Mouse (Mus musculus): ENCODE data around the gene Kpnb1. TPM values are rescaled to one million over a fixed set of nuclear protein-coding genes. Genes with fewer than 3 reads are reported as not detected.

The Kpnb1 gene
- total RNA-seq, 2 experiments from 2014 or later = 175 to 312 TPM

- ATAC-seq (replicated peaks; ENCODE audit: poor library complexity) = peak; percentile 68
Measured at GRCm38 (mm10) chr11:97186947-97187763, 526 bp downstream of the Kpnb1 start.

DNA sequence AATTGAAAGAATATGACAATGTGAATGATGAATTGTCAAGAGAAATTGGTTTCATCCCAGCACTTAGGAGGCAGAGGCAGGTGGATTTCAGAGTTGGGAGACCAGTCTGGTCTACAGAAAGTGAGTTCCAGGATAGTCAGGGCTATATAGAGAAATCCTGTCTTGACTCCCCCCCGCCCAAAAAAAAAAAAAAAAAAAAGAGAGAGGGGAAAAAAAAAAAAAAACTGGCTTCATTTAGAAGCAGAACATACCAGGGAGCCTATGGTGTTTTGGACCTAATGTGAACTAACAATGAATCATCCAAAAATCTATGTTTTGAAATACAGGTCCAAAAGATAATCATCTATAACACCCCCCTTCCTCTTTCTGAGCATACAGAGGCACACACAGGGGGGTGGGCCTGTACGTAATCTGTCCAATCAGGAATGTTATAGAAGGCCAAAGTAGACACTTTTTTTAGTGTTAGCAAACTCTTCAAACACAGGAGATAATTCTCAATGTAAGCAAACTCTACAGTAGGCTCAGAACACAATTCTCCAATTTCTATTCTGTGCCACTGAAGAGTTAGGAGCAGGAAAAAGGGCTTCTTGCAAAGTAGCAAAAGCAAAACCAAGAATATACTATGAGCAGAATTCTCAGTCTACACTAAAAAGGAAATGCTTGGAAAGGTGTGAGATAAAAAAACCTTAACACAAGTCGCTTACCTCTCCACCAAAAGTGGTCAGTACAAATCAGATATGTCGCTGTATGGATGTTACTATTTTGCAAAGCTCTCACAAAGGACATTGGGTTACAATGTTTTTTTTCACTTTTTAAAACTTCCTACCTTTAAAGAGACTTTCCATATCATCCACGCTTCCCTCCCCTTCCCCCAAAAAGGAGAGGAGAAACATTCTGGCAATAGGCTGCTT is 1.7 kb downstream of the Kpnb1 start:
- ATAC-seq (replicated peaks; ENCODE audit: poor library complexity) = no peak

DNA sequence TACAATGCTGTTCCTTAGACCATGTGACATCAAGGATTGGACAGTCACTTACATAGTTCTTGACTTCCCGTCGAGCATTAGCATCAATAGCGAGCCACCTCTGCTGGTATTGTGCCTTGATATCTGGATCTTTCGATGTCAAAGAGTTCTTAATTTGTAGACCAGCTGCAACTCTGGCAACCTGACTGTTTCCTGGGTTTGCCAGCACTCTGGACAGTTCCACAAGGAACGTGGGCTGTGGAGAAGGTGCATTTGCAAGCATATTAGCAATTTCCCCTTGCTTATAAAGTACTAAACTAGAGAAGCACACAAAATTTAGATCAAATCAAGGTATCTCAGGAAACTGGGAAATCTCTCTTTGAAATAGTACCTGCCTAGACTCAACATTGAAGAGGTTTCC is 2.8 kb downstream of the Kpnb1 start:
- no peak for ATAC-seq (replicated peaks; ENCODE audit: poor library complexity)

- ATAC-seq (replicated peaks; ENCODE audit: poor library complexity) = no peak
Measured at GRCm38 (mm10) chr11:97182446-97182845, 5.2 kb downstream of the Kpnb1 start.

DNA sequence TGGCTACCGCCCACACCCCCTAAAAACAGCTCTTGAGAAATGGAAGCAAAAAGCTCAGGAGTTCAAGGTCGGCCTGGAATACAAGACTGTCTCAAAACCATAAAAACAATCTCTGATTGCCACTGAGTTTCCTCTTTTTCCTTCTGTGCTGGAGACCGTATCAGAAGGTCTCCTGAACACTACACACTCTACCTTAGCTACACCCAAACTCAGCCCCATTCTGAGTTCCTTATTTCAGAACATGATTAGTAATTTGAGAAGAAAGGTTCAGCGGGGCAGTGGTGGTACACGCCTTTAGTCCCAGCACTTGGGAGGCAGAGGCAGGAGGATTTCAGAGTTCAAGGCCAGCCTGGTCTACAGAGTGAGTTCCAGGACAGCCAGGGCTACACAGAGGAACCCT is 6.6 kb downstream of the Kpnb1 start:
- ATAC-seq (replicated peaks; ENCODE audit: poor library complexity) = no peak

DNA sequence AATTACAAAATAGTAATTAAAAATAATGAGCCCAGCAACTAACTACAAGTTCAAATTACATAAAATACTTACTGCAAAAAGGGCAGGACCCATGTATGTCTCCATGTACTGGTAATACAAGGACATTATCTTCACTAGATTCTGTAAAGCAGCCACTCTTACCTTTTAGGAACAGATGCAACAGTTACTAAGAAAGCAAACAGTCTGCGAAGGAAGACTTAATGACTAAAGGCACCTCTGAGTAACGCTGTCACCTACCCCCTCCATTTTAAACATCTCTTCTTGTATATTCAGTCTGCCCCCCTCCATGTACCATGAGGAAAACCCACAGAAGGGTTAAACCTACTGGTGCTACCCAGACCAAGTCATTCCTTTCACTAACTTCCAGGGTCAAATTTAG is 9.5 kb downstream of the Kpnb1 start:
- no peak for ATAC-seq (replicated peaks; ENCODE audit: poor library complexity)

DNA sequence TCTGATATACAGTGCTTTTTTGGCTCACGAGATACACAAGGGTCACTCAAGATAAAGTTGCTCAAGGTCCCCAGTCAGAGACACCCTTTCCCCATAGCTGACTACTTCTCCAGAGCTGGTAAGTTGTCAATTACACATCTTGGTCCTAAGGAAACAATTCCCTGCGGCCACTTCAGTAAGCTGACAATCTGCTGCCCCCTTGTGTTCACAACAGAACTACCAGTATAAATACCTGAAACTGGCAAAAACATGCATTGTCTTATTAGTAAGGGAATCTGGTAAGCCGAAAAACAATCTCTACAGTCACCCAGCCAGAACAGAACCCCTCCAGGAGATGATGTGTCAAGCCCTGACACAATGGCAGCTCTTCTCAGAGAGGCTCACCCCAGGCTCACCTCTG is 10.8 kb downstream of the Kpnb1 start:
- ATAC-seq (replicated peaks; ENCODE audit: poor library complexity) = peak; percentile 74

GRCm38 (mm10) chr11:97175499-97175898 is 12.2 kb downstream of the Kpnb1 start:
- ATAC-seq (replicated peaks; ENCODE audit: poor library complexity) = no peak

GRCm38 (mm10) chr11:97160341-97160740 is 27.3 kb downstream of the Kpnb1 start:
- ATAC-seq (replicated peaks; ENCODE audit: poor library complexity) = no peak

DNA sequence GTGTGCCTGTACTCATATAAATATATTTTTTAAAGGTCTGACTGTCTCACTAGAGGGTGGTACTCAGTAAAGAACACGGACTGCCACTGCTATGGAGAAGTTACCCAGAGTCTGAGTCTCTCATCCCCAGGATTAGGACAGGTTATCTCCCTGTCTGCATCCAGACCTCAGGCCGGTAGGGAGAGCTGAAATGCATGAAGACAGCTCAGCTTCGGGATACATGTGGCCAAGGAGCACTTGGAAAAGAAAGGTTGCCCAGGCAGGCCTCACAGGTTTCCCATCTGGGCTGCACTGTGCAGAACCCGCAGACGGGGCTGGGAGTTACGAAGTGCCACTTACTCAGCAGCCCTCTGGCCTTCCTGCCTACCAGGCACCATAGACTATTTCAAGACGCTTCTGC is 30.7 kb downstream of the Kpnb1 start:
- no peak for ATAC-seq (replicated peaks; ENCODE audit: poor library complexity)

GRCm38 (mm10) chr11:97152662-97153287 is 34.9 kb downstream of the Kpnb1 start:
- no peak for ATAC-seq (replicated peaks; ENCODE audit: poor library complexity)

DNA sequence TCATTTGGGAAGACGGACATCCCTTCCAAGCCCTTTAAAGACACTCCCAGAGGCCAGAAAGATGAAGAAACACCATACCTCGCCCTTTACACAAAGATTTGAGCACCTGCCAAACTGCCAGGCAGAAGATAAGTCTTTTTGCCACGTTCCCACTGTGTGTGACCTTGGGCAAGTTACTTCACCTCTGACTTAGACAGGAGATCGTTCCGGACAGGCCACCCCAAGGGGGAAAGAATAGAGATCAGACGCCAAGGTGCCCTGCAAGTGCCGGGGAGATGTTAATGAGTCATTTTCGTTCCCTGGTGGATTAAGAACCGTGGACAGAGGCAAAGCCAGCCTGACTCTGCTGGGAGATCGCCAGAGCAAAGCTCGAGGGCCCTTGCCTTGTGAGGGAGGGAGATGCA is 35.7 kb downstream of the Kpnb1 start:
- ATAC-seq (replicated peaks; ENCODE audit: poor library complexity) = peak; percentile 23; the same call in 1 of the 2 replicates

- ATAC-seq (replicated peaks; ENCODE audit: poor library complexity) = no peak
Measured at GRCm38 (mm10) chr11:97151343-97151801, 36.3 kb downstream of the Kpnb1 start, which contains the start of gene Tbkbp1. Tbkbp1 (minus strand) TSS chr11:97151495.

GRCm38 (mm10) chr11:97150411-97151330 is 37.0 kb downstream of the Kpnb1 start:
- peak; percentile 20 for ATAC-seq (replicated peaks; ENCODE audit: poor library complexity)

DNA sequence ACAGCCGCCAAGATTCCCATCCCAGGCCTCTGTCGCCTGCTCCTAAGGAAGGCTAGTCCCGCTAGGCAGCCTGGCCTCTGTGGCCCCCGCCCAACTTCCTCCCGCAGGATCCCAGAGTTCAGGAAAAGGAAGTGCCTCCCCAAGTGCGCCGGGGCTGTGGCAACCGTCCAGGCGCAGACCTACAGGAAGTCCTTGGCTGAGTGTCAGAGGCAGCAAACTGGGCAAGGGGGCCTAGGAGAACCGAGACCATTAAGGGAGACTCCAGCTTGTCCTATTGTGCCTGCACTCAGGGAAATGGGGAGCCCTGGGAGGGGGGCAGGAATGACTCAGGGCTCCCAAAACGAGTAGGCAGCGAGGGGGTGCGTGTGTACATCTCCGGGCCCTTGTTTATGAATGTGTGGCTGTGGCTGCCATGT is 37.7 kb downstream of the Kpnb1 start:
- peak; percentile 49 for ATAC-seq (replicated peaks; ENCODE audit: poor library complexity)

- ATAC-seq (replicated peaks; ENCODE audit: poor library complexity) = no peak
Measured at GRCm38 (mm10) chr11:97149026-97149425, 38.7 kb downstream of the Kpnb1 start.

- ATAC-seq (replicated peaks; ENCODE audit: poor library complexity) = no peak
Measured at GRCm38 (mm10) chr11:97148591-97148990, 39.1 kb downstream of the Kpnb1 start.

GRCm38 (mm10) chr11:97147333-97147732 is 40.3 kb downstream of the Kpnb1 start:
- ATAC-seq (replicated peaks; ENCODE audit: poor library complexity) = no peak

GRCm38 (mm10) chr11:97146724-97147123 is 41.0 kb downstream of the Kpnb1 start:
- peak; percentile 45; the same call in 1 of the 2 replicates for ATAC-seq (replicated peaks; ENCODE audit: poor library complexity)

- no peak for ATAC-seq (replicated peaks; ENCODE audit: poor library complexity)
Measured at GRCm38 (mm10) chr11:97145951-97146350, 41.7 kb downstream of the Kpnb1 start.

Data from megakaryocyte progenitor cell, adult 5-6 weeks (primary cell).